Mouse (Mus musculus): ENCODE results near the gene Sgk2.
"Not testable (repeated sequence)": the region's sequence is repeated elsewhere in the genome, so short reads cannot be mapped to it uniquely, and the experiment has no call there.

The Sgk2 gene

GRCm38 (mm10) chr2:163054891-163055494, 67.9 kb downstream of the Sgk2 start:
- in situ Hi-C loops (cut with MboI; ENCODE audit: unreplicated experiment in 2 of 2): no loop called here

- in situ Hi-C loops (cut with MboI; ENCODE audit: unreplicated experiment in 2 of 2): no loop called here
Measured at GRCm38 (mm10) chr2:163055715-163056114, 68.6 kb downstream of the Sgk2 start.

GRCm38 (mm10) chr2:163056584-163056983, 69.5 kb downstream of the Sgk2 start:
- in situ Hi-C loops (cut with MboI; ENCODE audit: unreplicated experiment in 2 of 2): no loop called here

- in situ Hi-C loops (cut with MboI; ENCODE audit: unreplicated experiment in 2 of 2): not testable (repeated sequence)
Measured at GRCm38 (mm10) chr2:163058981-163059380, 71.9 kb downstream of the Sgk2 start.

GRCm38 (mm10) chr2:163060630-163061029, 73.5 kb downstream of the Sgk2 start:
- in situ Hi-C loops (cut with MboI; ENCODE audit: unreplicated experiment in 2 of 2): no loop called here

- in situ Hi-C loops (cut with MboI; ENCODE audit: unreplicated experiment in 2 of 2): no loop called here
Measured at GRCm38 (mm10) chr2:163061203-163062118, 74.3 kb downstream of the Sgk2 start.

GRCm38 (mm10) chr2:163062119-163062508, 75.0 kb downstream of the Sgk2 start:
- in situ Hi-C loops (cut with MboI; ENCODE audit: unreplicated experiment in 2 of 2): no loop called here

Data from v-Abl transformed pro-B cells (cell line).